Mouse (Mus musculus): ENCODE results near the gene Tet3. TPM values are rescaled to one million over a fixed set of nuclear protein-coding genes. Genes with fewer than 3 reads are reported as not detected.

The Tet3 gene
- polyA plus RNA-seq, 1 experiment from 2014 or later = 57.9 TPM

GRCm38 (mm10) chr6:83327591-83328190 lies 131.2 kb downstream of the Tet3 start:
- no peak overlapping the region for H3K27ac ChIP-seq (replicated peaks)
- H3K27me3 ChIP-seq (replicated peaks) = no peaks in the 10 kb centered on the region
- H3K9ac ChIP-seq (replicated peaks) = no peak overlapping the region
- H3K9me3 ChIP-seq (replicated peaks) = no peaks in the 10 kb centered on the region
- no peak overlapping the region for H3K4me2 ChIP-seq
- WGBS = 89% methylated on average over 3 of the region's 3 CpGs
- H3K4me3 ChIP-seq (replicated peaks) = no peak overlapping the region
- peaks cover 30% of the 10 kb centered on the region for H3K4me1 ChIP-seq
- ATAC-seq (ENCODE audit: low FRiP score) = no peak
- H3K36me3 ChIP-seq = peaks cover 24% of the 10 kb centered on the region

- peak overlapping the region; percentile 92 for H3K4me3 ChIP-seq (replicated peaks)
- WGBS = 72% methylated on average over 6 of the region's 6 CpGs
- no peak for ATAC-seq (ENCODE audit: low FRiP score)
- no peaks in the 10 kb centered on the region for H3K9me3 ChIP-seq (replicated peaks)
- H3K4me2 ChIP-seq = peak overlapping the region; percentile 77
- H3K27ac ChIP-seq (replicated peaks) = no peak overlapping the region
- H3K9ac ChIP-seq (replicated peaks) = peak overlapping the region; percentile 91
- H3K27me3 ChIP-seq (replicated peaks) = no peaks in the 10 kb centered on the region
- peaks cover 17% of the 10 kb centered on the region for H3K36me3 ChIP-seq
- H3K4me1 ChIP-seq = peaks cover 30% of the 10 kb centered on the region
Measured at GRCm38 (mm10) chr6:83326761-83327160, 132.1 kb downstream of the Tet3 start.

GRCm38 (mm10) chr6:83326394-83326736 lies 132.5 kb downstream of the Tet3 start:
- no peak; the same call in 1 of the 2 replicates for ATAC-seq (ENCODE audit: low FRiP score)
- Histone ChIP-seq H3K4me2 (peak overlapping the region; percentile 77), H3K4me1 (peaks cover 30% of the 10 kb centered on the region), H3K36me3 (peaks cover 13% of the 10 kb centered on the region), H3K9me3 (replicated peaks) (no peaks in the 10 kb centered on the region), H3K4me3 (replicated peaks) (peak overlapping the region; percentile 92), H3K9ac (replicated peaks) (peak overlapping the region; percentile 91), H3K27ac (replicated peaks) (peak overlapping the region; percentile 92), H3K27me3 (replicated peaks) (no peaks in the 10 kb centered on the region)
- 9% methylated on average over 6 of the region's 6 CpGs for WGBS

GRCm38 (mm10) chr6:83325525-83326393 lies 133.1 kb downstream of the Tet3 start, which contains the start of the genes Mthfd2 and Mob1a:
Gene Mthfd2 (minus strand): TSS chr6:83325908.
Gene Mob1a (plus strand): TSS chr6:83326016.
- ATAC-seq (ENCODE audit: low FRiP score) = peak; percentile 99
- Histone ChIP-seq H3K4me1 (peaks cover 30% of the 10 kb centered on the region), H3K27ac (replicated peaks) (peak within 1 kb of the TSS; percentile 92), H3K9ac (replicated peaks) (peak within 1 kb of the TSS; percentile 91), H3K4me3 (replicated peaks) (peak within 1 kb of the TSS; percentile 92), H3K27me3 (replicated peaks) (no peaks in the 10 kb centered on the region), H3K4me2 (peak within 1 kb of the TSS; percentile 77), H3K9me3 (replicated peaks) (no peaks in the 10 kb centered on the region), H3K36me3 (peaks cover 8% of the 10 kb centered on the region)
- WGBS = 1% methylated on average over 65 of the region's 65 CpGs

GRCm38 (mm10) chr6:83323652-83324419 lies 135.0 kb downstream of the Tet3 start:
- no peaks in the 10 kb centered on the region for H3K36me3 ChIP-seq
- H3K27me3 ChIP-seq (replicated peaks) = no peaks in the 10 kb centered on the region
- H3K4me3 ChIP-seq (replicated peaks) = no peak overlapping the region
- H3K4me2 ChIP-seq = no peak overlapping the region
- H3K9me3 ChIP-seq (replicated peaks) = no peaks in the 10 kb centered on the region
- no peak overlapping the region for H3K27ac ChIP-seq (replicated peaks)
- H3K9ac ChIP-seq (replicated peaks) = no peak overlapping the region
- ATAC-seq (ENCODE audit: low FRiP score) = no peak
- peaks cover 27% of the 10 kb centered on the region for H3K4me1 ChIP-seq
- 75% methylated on average over 8 of the region's 8 CpGs for WGBS

- H3K4me1 ChIP-seq = peaks cover 19% of the 10 kb centered on the region
- no peak overlapping the region for H3K4me2 ChIP-seq
- WGBS = 68% methylated on average over 2 of the region's 2 CpGs
- no peaks in the 10 kb centered on the region for H3K27me3 ChIP-seq (replicated peaks)
- no peak for ATAC-seq (ENCODE audit: low FRiP score)
- no peak overlapping the region for H3K9ac ChIP-seq (replicated peaks)
- H3K36me3 ChIP-seq = no peaks in the 10 kb centered on the region
- no peaks in the 10 kb centered on the region for H3K9me3 ChIP-seq (replicated peaks)
- no peak overlapping the region for H3K4me3 ChIP-seq (replicated peaks)
- no peak overlapping the region for H3K27ac ChIP-seq (replicated peaks)
Measured at GRCm38 (mm10) chr6:83322794-83323193, 136.1 kb downstream of the Tet3 start.

GRCm38 (mm10) chr6:83321927-83322326 lies 137.0 kb downstream of the Tet3 start:
- Histone ChIP-seq H3K4me2 (no peak overlapping the region), H3K9me3 (replicated peaks) (no peaks in the 10 kb centered on the region), H3K36me3 (no peaks in the 10 kb centered on the region), H3K9ac (replicated peaks) (no peak overlapping the region), H3K27ac (replicated peaks) (no peak overlapping the region), H3K4me1 (peaks cover 14% of the 10 kb centered on the region), H3K4me3 (replicated peaks) (no peak overlapping the region), H3K27me3 (replicated peaks) (no peaks in the 10 kb centered on the region)
- WGBS = 75% methylated on average over 1 of the region's 1 CpGs
- no peak for ATAC-seq (ENCODE audit: low FRiP score)

GRCm38 (mm10) chr6:83317108-83317741 lies 141.7 kb downstream of the Tet3 start:
- Histone ChIP-seq H3K4me2 (peak overlapping the region; percentile 89), H3K27ac (replicated peaks) (peak overlapping the region; percentile 87), H3K36me3 (peaks cover 10% of the 10 kb centered on the region), H3K4me1 (peaks cover 19% of the 10 kb centered on the region), H3K4me3 (replicated peaks) (peak overlapping the region; percentile 99), H3K9ac (replicated peaks) (peak overlapping the region; percentile 92), H3K9me3 (replicated peaks) (no peaks in the 10 kb centered on the region), H3K27me3 (replicated peaks) (no peaks in the 10 kb centered on the region)
- WGBS = under 1% methylated on average over 52 of the region's 52 CpGs
- ATAC-seq (ENCODE audit: low FRiP score) = peak; percentile 99

GRCm38 (mm10) chr6:83316022-83316421 lies 142.9 kb downstream of the Tet3 start:
- under 1% methylated on average over 10 of the region's 10 CpGs for WGBS
- no peak for ATAC-seq (ENCODE audit: low FRiP score)
- H3K4me3 ChIP-seq (replicated peaks) = peak overlapping the region; percentile 99

GRCm38 (mm10) chr6:83315293-83315692 lies 143.6 kb downstream of the Tet3 start:
- H3K9ac ChIP-seq (replicated peaks) = no peak overlapping the region
- H3K27me3 ChIP-seq (replicated peaks) = no peaks in the 10 kb centered on the region
- H3K27ac ChIP-seq (replicated peaks) = no peak overlapping the region
- peak overlapping the region; percentile 89 for H3K4me2 ChIP-seq
- H3K9me3 ChIP-seq (replicated peaks) = no peaks in the 10 kb centered on the region
- ATAC-seq (ENCODE audit: low FRiP score) = no peak
- peaks cover 29% of the 10 kb centered on the region for H3K36me3 ChIP-seq
- H3K4me1 ChIP-seq = peaks cover 19% of the 10 kb centered on the region
- H3K4me3 ChIP-seq (replicated peaks) = 0 out of 2 replicates have a peak overlapping the region, but pooled peaks have one; percentile 99

More at GRCm38 (mm10) chr6:83316022-83316421, 142.9 kb downstream of the Tet3 start:
- peak overlapping the region; percentile 89 for H3K4me2 ChIP-seq
- no peaks in the 10 kb centered on the region for H3K9me3 ChIP-seq (replicated peaks)
- H3K27me3 ChIP-seq (replicated peaks) = no peaks in the 10 kb centered on the region
- H3K27ac ChIP-seq (replicated peaks) = no peak overlapping the region
- 0 out of 2 replicates have a peak overlapping the region, but pooled peaks have one; percentile 10 for H3K9ac ChIP-seq (replicated peaks)
- peaks cover 19% of the 10 kb centered on the region for H3K4me1 ChIP-seq
- H3K36me3 ChIP-seq = peaks cover 22% of the 10 kb centered on the region

GRCm38 (mm10) chr6:83312514-83312913 lies 146.4 kb downstream of the Tet3 start:
- Histone ChIP-seq H3K4me2 (no peak overlapping the region), H3K4me3 (replicated peaks) (no peak overlapping the region), H3K9me3 (replicated peaks) (no peaks in the 10 kb centered on the region), H3K9ac (replicated peaks) (no peak overlapping the region), H3K4me1 (peaks cover 19% of the 10 kb centered on the region), H3K27me3 (replicated peaks) (no peaks in the 10 kb centered on the region), H3K27ac (replicated peaks) (no peak overlapping the region), H3K36me3 (peaks cover 47% of the 10 kb centered on the region)
- WGBS = 90% methylated on average over 8 of the region's 8 CpGs
- ATAC-seq (ENCODE audit: low FRiP score) = no peak
